Mouse (Mus musculus) MEL (cell line): Measurements from ENCODE around the gene Cope. TPM values are rescaled to one million over a fixed set of nuclear protein-coding genes. Genes with fewer than 3 reads are reported as not detected.

Experiments
- DNase-seq: peaks from one replicate; pipeline ENCODE4 v3.0.0; 2011; ENCODE audit warnings: low read depth, low spot score
- H3K27ac ChIP-seq: 2 replicates; pipeline ENCODE4 v1.5.1; 2012; ENCODE audit warnings: low read depth, mild to moderate bottlenecking, control low read depth, low read length, moderate library complexity; ENCODE audit not compliant: control insufficient read depth
- H3K27me3 ChIP-seq, 2 experiments: fragments of 150-350 bp in 1 of 2; sonication (generic) in 1 of 2; 2 replicates each; pipeline ENCODE4 v1.6.1; 2012; ENCODE audit warnings: low read length in 2 of 2, mild to moderate bottlenecking in 2 of 2, improper control_type of control experiment in 1 of 2, moderate library complexity in 1 of 2; ENCODE audit not compliant: insufficient read depth in 2 of 2, control insufficient read depth in 1 of 2
- H3K36me3 ChIP-seq, 2 experiments: 2 replicates each; pipeline ENCODE4 v1.6.1; 2012 to 2014; ENCODE audit warnings: low read length in 2 of 2, improper control_type of control experiment in 1 of 2, inconsistent platforms in 1 of 2, mild to moderate bottlenecking in 1 of 2; ENCODE audit not compliant: insufficient read depth in 2 of 2, control insufficient read depth in 1 of 2
- H3K4me1 ChIP-seq, 2 experiments: fragments of 150-350 bp in 1 of 2; sonication (generic) in 1 of 2; 2 replicates each; pipeline ENCODE4 v1.6.1; 2012; ENCODE audit warnings: low read length in 2 of 2, improper control_type of control experiment in 1 of 2, mild to moderate bottlenecking in 1 of 2; ENCODE audit not compliant: insufficient read depth in 2 of 2, control insufficient read depth in 1 of 2
- H3K4me3 ChIP-seq, 2 experiments: fragments of 150-350 bp in 1 of 2; sonication (generic) in 1 of 2; 2 replicates each; pipeline ENCODE4 v1.5.1; 2012; ENCODE audit warnings: low read depth in 2 of 2, low read length in 2 of 2, mild to moderate bottlenecking in 2 of 2, moderate library complexity in 2 of 2, control low read depth in 1 of 2, improper control_type of control experiment in 1 of 2; ENCODE audit not compliant: control insufficient read depth in 1 of 2, insufficient read depth in 1 of 2
- H3K79me2 ChIP-seq: 2 replicates; pipeline ENCODE4 v1.6.1; 2012; ENCODE audit warnings: mild to moderate bottlenecking, low read length, moderate library complexity; ENCODE audit not compliant: control insufficient read depth, poor library complexity, insufficient read depth
- H3K9ac ChIP-seq: 2 replicates; pipeline ENCODE4 v1.6.1; 2012; ENCODE audit warnings: low read depth, mild to moderate bottlenecking, control low read depth, low read length, moderate library complexity; ENCODE audit not compliant: control insufficient read depth, poor library complexity, severe bottlenecking
- H3K9me3 ChIP-seq: fragments of 150-350 bp; sonication (generic); replicated peaks from 2 replicates; pipeline ENCODE4 v1.6.1; 2012; ENCODE audit warnings: mild to moderate bottlenecking, low read length, improper control_type of control experiment, moderate library complexity; ENCODE audit not compliant: insufficient read depth
- BHLHE40 ChIP-seq: IDR thresholded peaks from 2 replicates; pipeline ENCODE4 v1.6.1; 2012; ENCODE audit warnings: low read depth, mild to moderate bottlenecking, inconsistent platforms, low read length, improper control_type of control experiment, borderline replicate concordance
- CHD2 ChIP-seq: IDR thresholded peaks from 2 replicates; pipeline ENCODE4 v1.6.1; 2011; ENCODE audit warnings: low read length, improper control_type of control experiment
- EP300 ChIP-seq, 2 experiments: IDR thresholded peaks; 2 replicates each; pipeline ENCODE4 v1.6.1; 2011; ENCODE audit warnings: improper control_type of control experiment in 2 of 2, low read length in 2 of 2, low read depth in 1 of 2, mild to moderate bottlenecking in 1 of 2
- ETS1 ChIP-seq: IDR thresholded peaks from 2 replicates; pipeline ENCODE4 v1.6.1; 2012; ENCODE audit warnings: low read depth, mild to moderate bottlenecking, inconsistent platforms, low read length, improper control_type of control experiment, moderate library complexity
- GABPA ChIP-seq: IDR thresholded peaks from 2 replicates; pipeline ENCODE4 v1.6.1; 2012; ENCODE audit warnings: low read depth, mild to moderate bottlenecking, inconsistent platforms, low read length, improper control_type of control experiment, moderate library complexity
- HCFC1 ChIP-seq: IDR thresholded peaks from 2 replicates; pipeline ENCODE4 v1.6.1; 2012; ENCODE audit warnings: low read depth, mild to moderate bottlenecking, inconsistent platforms, low read length, improper control_type of control experiment, moderate library complexity
- KAT2A ChIP-seq: conservative IDR thresholded peaks from 2 replicates; pipeline ENCODE4 v1.6.1; 2012; ENCODE audit warnings: low read depth, low read length, improper control_type of control experiment, inconsistent platforms
- MAFK ChIP-seq: IDR thresholded peaks from 2 replicates; pipeline ENCODE4 v1.6.1; 2011; ENCODE audit warnings: low read depth, mild to moderate bottlenecking, low read length, improper control_type of control experiment, borderline replicate concordance
- MAZ ChIP-seq: IDR thresholded peaks from 2 replicates; pipeline ENCODE4 v1.6.1; 2012; ENCODE audit warnings: low read depth, mild to moderate bottlenecking, inconsistent platforms, low read length, improper control_type of control experiment
- MXI1 ChIP-seq: IDR thresholded peaks from 2 replicates; pipeline ENCODE4 v1.6.1; 2011; ENCODE audit warnings: mild to moderate bottlenecking, low read depth, low read length, improper control_type of control experiment
- MYB ChIP-seq: IDR thresholded peaks from 2 replicates; pipeline ENCODE4 v1.6.1; 2011; ENCODE audit warnings: mild to moderate bottlenecking, low read depth, low read length, improper control_type of control experiment
- MYC ChIP-seq: IDR thresholded peaks from 2 replicates; pipeline ENCODE4 v1.6.1; 2011; ENCODE audit warnings: low read depth, mild to moderate bottlenecking, low read length, improper control_type of control experiment, moderate library complexity
- NELFE ChIP-seq: IDR thresholded peaks from 2 replicates; pipeline ENCODE4 v1.6.1; 2011; ENCODE audit warnings: low read depth, low read length, improper control_type of control experiment
- POLR2A ChIP-seq, 2 experiments: IDR thresholded peaks; 2 replicates each; pipeline ENCODE4 v1.6.1; 2011 to 2012; ENCODE audit warnings: low read length in 2 of 2, mild to moderate bottlenecking in 2 of 2, control low read depth in 1 of 2, improper control_type of control experiment in 1 of 2, low read depth in 1 of 2, moderate library complexity in 1 of 2; ENCODE audit not compliant: control insufficient read depth in 1 of 2, insufficient read depth in 1 of 2, poor library complexity in 1 of 2
- POLR2AphosphoS2 ChIP-seq: IDR thresholded peaks from 2 replicates; pipeline ENCODE4 v1.6.1; 2011; ENCODE audit warnings: low read length, improper control_type of control experiment
- POLR2AphosphoS5 ChIP-seq: IDR thresholded peaks from 2 replicates; pipeline ENCODE4 v1.6.1; 2012; ENCODE audit warnings: low read depth, borderline replicate concordance, mild to moderate bottlenecking, inconsistent platforms, low read length, moderate library complexity, mixed read lengths
- SIN3A ChIP-seq: IDR thresholded peaks from 2 replicates; pipeline ENCODE4 v1.6.1; 2012; ENCODE audit warnings: low read length, improper control_type of control experiment, inconsistent platforms
- SMC3 ChIP-seq: IDR thresholded peaks from 2 replicates; pipeline ENCODE4 v1.6.1; 2011; ENCODE audit warnings: low read depth, low read length, improper control_type of control experiment
- TAL1 ChIP-seq: IDR thresholded peaks from 2 replicates; pipeline ENCODE4 v1.6.1; 2012; ENCODE audit warnings: mild to moderate bottlenecking, inconsistent platforms, low read length, moderate library complexity, mixed read lengths
- TBP ChIP-seq: IDR thresholded peaks from 2 replicates; pipeline ENCODE4 v1.8.0; 2011; ENCODE audit warnings: low read depth, low read length, improper control_type of control experiment
- TCF12 ChIP-seq: IDR thresholded peaks from 2 replicates; pipeline ENCODE4 v1.6.1; 2014; ENCODE audit warnings: low read depth, mild to moderate bottlenecking, inconsistent platforms, low read length, improper control_type of control experiment, moderate library complexity
- USF2 ChIP-seq, 2 experiments: IDR thresholded peaks; 2 replicates each; pipeline ENCODE4 v1.6.1; 2011 to 2012; ENCODE audit warnings: improper control_type of control experiment in 2 of 2, low read length in 2 of 2, borderline replicate concordance in 1 of 2, inconsistent platforms in 1 of 2, low read depth in 1 of 2, mild to moderate bottlenecking in 1 of 2; ENCODE audit not compliant: insufficient read depth in 1 of 2
- ZMIZ1 ChIP-seq: IDR thresholded peaks from 2 replicates; pipeline ENCODE4 v1.6.1; 2012; ENCODE audit warnings: low read depth, mild to moderate bottlenecking, inconsistent platforms, low read length, improper control_type of control experiment, moderate library complexity
- ZNF384 ChIP-seq: IDR thresholded peaks from 2 replicates; pipeline ENCODE4 v1.6.1; 2012; ENCODE audit warnings: low read depth, mild to moderate bottlenecking, inconsistent platforms, low read length, improper control_type of control experiment
- polyA plus RNA-seq, 2 experiments: library from polyadenylated mRNA; stranded (reverse) in 1 of 2; unstranded in 1 of 2; fragments of >175 nt in 1 of 2; fragments of >200 nt in 1 of 2; gene quantifications; 2 replicates each; pipeline versions ENCODE4 v1.2.1 to v1.2.4; 2012; ENCODE audit warnings: low replicate concordance in 2 of 2, low read depth in 1 of 2; ENCODE audit not compliant: insufficient read length in 2 of 2, insufficient read depth in 1 of 2, missing spikeins in 1 of 2
- total RNA-seq: library from RNA; depleted of rRNA; stranded (reverse); fragments of 300-350 nt; gene quantifications from 2 replicates; pipeline ENCODE4 v1.2.3, GENCODE M21; 2012

Cope gene
- total and polyA plus RNA-seq, 3 experiments = 132 to 232 TPM; not detected in 1

- peak; percentile 59; the same call in 1 of the 2 replicates for TF ChIP-seq ZMIZ1
- TF ChIP-seq SMC3 = no peak
- no peak for TF ChIP-seq POLR2AphosphoS5
Observed at GRCm38 (mm10) chr8:70302358-70302890, at the start of gene Cope, which contains the start of gene Ddx49 (continued).

GRCm38 (mm10) chr8:70254628-70255027, 47.7 kb upstream of the Cope start:
- Histone ChIP-seq H3K9ac (no peak overlapping the region), H3K27ac (no peak overlapping the region)
- TF ChIP-seq SIN3A (no peak), TBP (no peak), EP300 (IDR thresholded peaks at IDR 0.05; ENCODE audit: low read depth in 1 of 2, low read length in 2 of 2) (no peak), MXI1 (no peak), KAT2A (no peak), MAZ (no peak), NELFE (no peak), HCFC1 (no peak), POLR2A (IDR thresholded peaks at IDR 0.05; ENCODE audit: control insufficient read depth in 1 of 2, insufficient read depth in 1 of 2, low read depth in 1 of 2, low read length in 2 of 2, poor library complexity in 1 of 2) (no peak), GABPA (no peak), BHLHE40 (no peak), TAL1 (no peak), POLR2AphosphoS2 (no peak), USF2 (IDR thresholded peaks at IDR 0.05; ENCODE audit: borderline replicate concordance in 1 of 2, insufficient read depth in 1 of 2, low read depth in 1 of 2, low read length in 2 of 2) (no peak), MYC (no peak)

DNA sequence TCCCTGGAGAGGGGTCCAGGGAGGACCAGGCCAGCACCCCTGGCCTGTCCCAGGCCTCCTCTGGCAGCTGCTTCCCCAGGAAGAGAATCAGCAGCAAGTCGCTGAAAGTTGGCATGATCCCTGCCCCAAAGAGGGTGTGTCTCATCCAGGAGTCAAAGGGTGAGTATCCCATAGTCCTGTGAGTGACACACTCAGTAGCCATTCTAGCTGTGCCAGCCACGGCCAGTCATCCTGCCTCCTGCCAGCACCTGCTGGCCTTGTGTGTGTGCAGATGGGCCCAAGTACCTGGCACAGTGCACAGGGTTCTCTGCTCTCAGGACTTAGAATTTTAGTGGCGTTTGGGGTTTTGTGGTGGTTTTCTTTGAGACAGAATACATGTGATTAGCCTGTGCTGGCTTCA, 44.9 kb upstream of the Cope start:
- Histone ChIP-seq H3K36me3 (peaks cover 0 to 19% of the 10 kb centered on the region in 2 experiments; a peak in 2 of 4 replicates), H3K4me3 (no peak overlapping the region)
- no peak for TF ChIP-seq USF2 (IDR thresholded peaks at IDR 0.05; ENCODE audit: borderline replicate concordance in 1 of 2, insufficient read depth in 1 of 2, low read depth in 1 of 2, low read length in 2 of 2)
- no peak for TF ChIP-seq TAL1
- no peak for TF ChIP-seq ETS1
- no peak for TF ChIP-seq MAFK
- no peak for TF ChIP-seq KAT2A
- TF ChIP-seq ZNF384 = no peak
- no peak for TF ChIP-seq TCF12
- no peak for TF ChIP-seq MYB
- TF ChIP-seq POLR2AphosphoS2 = no peak
- no peak for TF ChIP-seq CHD2
- no peak for TF ChIP-seq MXI1

More at GRCm38 (mm10) chr8:70254628-70255027, 47.7 kb upstream of the Cope start:
- Histone ChIP-seq H3K79me2 (no peaks in the 10 kb centered on the region), H3K36me3 (peaks cover 0 to 21% of the 10 kb centered on the region in 2 experiments; a peak in 1 of 4 replicates), H3K9me3 (no peaks in the 10 kb centered on the region), H3K4me3 (no peak overlapping the region), H3K4me1 (no peaks in the 10 kb centered on the region; a peak in 1 of 4 replicates), H3K27me3 (no peaks in the 10 kb centered on the region)
- no peak for DNase-seq

More for the DNA sequence above, 44.9 kb upstream of the Cope start:
- no peaks in the 10 kb centered on the region for H3K9me3 ChIP-seq
- no peak overlapping the region for H3K9ac ChIP-seq
- H3K27me3 ChIP-seq = no peaks in the 10 kb centered on the region
- no peak for DNase-seq
- no peaks in the 10 kb centered on the region for H3K79me2 ChIP-seq
- no peaks in the 10 kb centered on the region; a peak in 1 of 4 replicates for H3K4me1 ChIP-seq
- no peak overlapping the region for H3K27ac ChIP-seq
